Mouse (Mus musculus): ENCODE data around the gene Smim24. TPM values are rescaled to one million over a fixed set of nuclear protein-coding genes. Genes with fewer than 3 reads are reported as not detected.

Smim24 gene
- polyA plus RNA-seq, 1 experiment = 6,898 TPM

- H3K4me3 ChIP-seq (ENCODE audit: low read depth, low read length) = no peak overlapping the region
- no peaks in the 10 kb centered on the region for H3K27me3 ChIP-seq (ENCODE audit: control insufficient read depth, insufficient read depth, low read length)
- peaks cover 12% of the 10 kb centered on the region for H3K36me3 ChIP-seq (ENCODE audit: control insufficient read depth, insufficient read depth, low read length)
- WGBS = 68% methylated on average over 18 of the region's 18 CpGs
- peaks cover 39% of the 10 kb centered on the region for H3K4me1 ChIP-seq (ENCODE audit: control insufficient read depth, insufficient read depth, insufficient read length, low read length)
- no peak overlapping the region for H3K27ac ChIP-seq (ENCODE audit: insufficient read depth, low read depth, low read length)
- no peak for TF ChIP-seq POLR2A (IDR thresholded peaks at IDR 0.05; ENCODE audit: low read depth, low read length)
- TF ChIP-seq CTCF (IDR thresholded peaks at IDR 0.05; ENCODE audit: extremely low read depth, insufficient read length, insufficient replicate concordance, low read depth, low read length) = no peak
These were observed 11.9 kb downstream of the Smim24 start for GRCm38 (mm10) chr10:81404720-81405119.

GRCm38 (mm10) chr10:81405588-81406201 is 12.8 kb downstream of the Smim24 start:
- TF ChIP-seq POLR2A (IDR thresholded peaks at IDR 0.05; ENCODE audit: low read depth, low read length) = no peak
- peak; percentile 74; the same call in 1 of the 2 replicates for TF ChIP-seq CTCF (IDR thresholded peaks at IDR 0.05; ENCODE audit: extremely low read depth, insufficient read length, insufficient replicate concordance, low read depth, low read length)
- H3K4me1 ChIP-seq (ENCODE audit: control insufficient read depth, insufficient read depth, insufficient read length, low read length) = peaks cover 47% of the 10 kb centered on the region
- no peaks in the 10 kb centered on the region for H3K27me3 ChIP-seq (ENCODE audit: control insufficient read depth, insufficient read depth, low read length)
- peaks cover 7% of the 10 kb centered on the region; the same call in 1 of the 2 replicates for H3K36me3 ChIP-seq (ENCODE audit: control insufficient read depth, insufficient read depth, low read length)
- 56% methylated on average over 13 of the region's 13 CpGs for WGBS
- H3K27ac ChIP-seq (ENCODE audit: insufficient read depth, low read depth, low read length) = no peak overlapping the region
- no peak overlapping the region for H3K4me3 ChIP-seq (ENCODE audit: low read depth, low read length)

- H3K4me3 ChIP-seq (ENCODE audit: low read depth, low read length) = peak overlapping the region; percentile 46
- 77% methylated on average over 24 of the region's 24 CpGs for WGBS
- H3K27me3 ChIP-seq (ENCODE audit: control insufficient read depth, insufficient read depth, low read length) = no peaks in the 10 kb centered on the region
- no peak for TF ChIP-seq POLR2A (IDR thresholded peaks at IDR 0.05; ENCODE audit: low read depth, low read length)
- no peak for TF ChIP-seq CTCF (IDR thresholded peaks at IDR 0.05; ENCODE audit: extremely low read depth, insufficient read length, insufficient replicate concordance, low read depth, low read length)
- peaks cover 54% of the 10 kb centered on the region for H3K4me1 ChIP-seq (ENCODE audit: control insufficient read depth, insufficient read depth, insufficient read length, low read length)
- peaks cover 7% of the 10 kb centered on the region; the same call in 1 of the 2 replicates for H3K36me3 ChIP-seq (ENCODE audit: control insufficient read depth, insufficient read depth, low read length)
- H3K27ac ChIP-seq (ENCODE audit: insufficient read depth, low read depth, low read length) = no peak overlapping the region
These were observed 13.9 kb downstream of the Smim24 start for GRCm38 (mm10) chr10:81406504-81407440.

- peak overlapping the region; percentile 46 for H3K4me3 ChIP-seq (ENCODE audit: low read depth, low read length)
- peak overlapping the region; percentile 40; the same call in 1 of the 2 replicates for H3K27ac ChIP-seq (ENCODE audit: insufficient read depth, low read depth, low read length)
- WGBS = 45% methylated on average over 31 of the region's 31 CpGs
- no peaks in the 10 kb centered on the region for H3K27me3 ChIP-seq (ENCODE audit: control insufficient read depth, insufficient read depth, low read length)
- peaks cover 56% of the 10 kb centered on the region for H3K4me1 ChIP-seq (ENCODE audit: control insufficient read depth, insufficient read depth, insufficient read length, low read length)
- peaks cover 7% of the 10 kb centered on the region; the same call in 1 of the 2 replicates for H3K36me3 ChIP-seq (ENCODE audit: control insufficient read depth, insufficient read depth, low read length)
- TF ChIP-seq POLR2A (IDR thresholded peaks at IDR 0.05; ENCODE audit: low read depth, low read length) = no peak
- TF ChIP-seq CTCF (IDR thresholded peaks at IDR 0.05; ENCODE audit: extremely low read depth, insufficient read length, insufficient replicate concordance, low read depth, low read length) = no peak
These were observed 14.9 kb downstream of the Smim24 start for GRCm38 (mm10) chr10:81407539-81408423.

GRCm38 (mm10) chr10:81408424-81408729 is 15.5 kb downstream of the Smim24 start:
- WGBS = 76% methylated on average over 13 of the region's 13 CpGs
- TF ChIP-seq POLR2A (IDR thresholded peaks at IDR 0.05; ENCODE audit: low read depth, low read length) = no peak
- TF ChIP-seq CTCF (IDR thresholded peaks at IDR 0.05; ENCODE audit: extremely low read depth, insufficient read length, insufficient replicate concordance, low read depth, low read length) = no peak
- H3K27ac ChIP-seq (ENCODE audit: insufficient read depth, low read depth, low read length) = peak overlapping the region; percentile 40
- peaks cover 7% of the 10 kb centered on the region; the same call in 1 of the 2 replicates for H3K36me3 ChIP-seq (ENCODE audit: control insufficient read depth, insufficient read depth, low read length)
- no peaks in the 10 kb centered on the region for H3K27me3 ChIP-seq (ENCODE audit: control insufficient read depth, insufficient read depth, low read length)
- peaks cover 61% of the 10 kb centered on the region for H3K4me1 ChIP-seq (ENCODE audit: control insufficient read depth, insufficient read depth, insufficient read length, low read length)
- H3K4me3 ChIP-seq (ENCODE audit: low read depth, low read length) = no peak overlapping the region

- H3K4me1 ChIP-seq (ENCODE audit: control insufficient read depth, insufficient read depth, insufficient read length, low read length) = peaks cover 65% of the 10 kb centered on the region
- WGBS = 20% methylated on average over 9 of the region's 9 CpGs
- H3K27me3 ChIP-seq (ENCODE audit: control insufficient read depth, insufficient read depth, low read length) = no peaks in the 10 kb centered on the region
- TF ChIP-seq POLR2A (IDR thresholded peaks at IDR 0.05; ENCODE audit: low read depth, low read length) (no peak), CTCF (IDR thresholded peaks at IDR 0.05; ENCODE audit: extremely low read depth, insufficient read length, insufficient replicate concordance, low read depth, low read length) (peak; percentile 84)
- H3K4me3 ChIP-seq (ENCODE audit: low read depth, low read length) = no peak overlapping the region
- no peak overlapping the region for H3K27ac ChIP-seq (ENCODE audit: insufficient read depth, low read depth, low read length)
- H3K36me3 ChIP-seq (ENCODE audit: control insufficient read depth, insufficient read depth, low read length) = peaks cover 7% of the 10 kb centered on the region; the same call in 1 of the 2 replicates
These were observed 16.0 kb downstream of the Smim24 start for GRCm38 (mm10) chr10:81408871-81409291.

Measured in small intestine, adult 2 months (tissue).